Mouse (Mus musculus) heart, embryonic 12.5 days (tissue): ENCODE results near the gene Rnaseh2a. TPM values are rescaled to one million over a fixed set of nuclear protein-coding genes. Genes with fewer than 3 reads are reported as not detected.

Experiments used
- ATAC-seq: fragments of 200-750 bp; cut with Nextera tagmentation; 2 replicates; pipeline ENCODE4 v1.8.0; 2017; ENCODE audit warnings: moderate TSS enrichment, moderate library complexity; ENCODE audit not compliant: insufficient number of reproducible peaks, low FRiP score
- H3K27ac ChIP-seq: fragments of 300-500 bp; sonication (generic); 2 replicates; pipeline ENCODE4 v1.5.1; 2016; ENCODE audit warnings: mild to moderate bottlenecking, moderate library complexity; ENCODE audit not compliant: poor library complexity, severe bottlenecking
- H3K27me3 ChIP-seq: fragments of 300-500 bp; sonication (generic); replicated peaks from 2 replicates; pipeline ENCODE4 v1.6.1; 2016; ENCODE audit warnings: mild to moderate bottlenecking, moderate library complexity
- H3K36me3 ChIP-seq: fragments of 300-500 bp; sonication (generic); 2 replicates; pipeline ENCODE4 v1.6.1; 2016; ENCODE audit warnings: mild to moderate bottlenecking, moderate library complexity
- H3K4me1 ChIP-seq: fragments of 300-500 bp; sonication (generic); replicated peaks from 2 replicates; pipeline ENCODE4 v1.6.1; 2016; ENCODE audit warnings: mild to moderate bottlenecking
- H3K4me2 ChIP-seq: fragments of 300-500 bp; sonication (generic); 2 replicates; pipeline ENCODE4 v1.6.1; 2016; ENCODE audit warnings: mild to moderate bottlenecking, moderate library complexity
- H3K4me3 ChIP-seq: fragments of 300-500 bp; sonication (generic); 2 replicates; pipeline ENCODE4 v1.5.1; 2016; ENCODE audit warnings: mild to moderate bottlenecking
- H3K9ac ChIP-seq: fragments of 300-500 bp; sonication (generic); 2 replicates; pipeline ENCODE4 v1.6.1; 2016; ENCODE audit warnings: mild to moderate bottlenecking, moderate library complexity
- H3K9me3 ChIP-seq: fragments of 300-500 bp; sonication (generic); replicated peaks from 2 replicates; pipeline ENCODE4 v1.6.1; 2016; ENCODE audit warnings: mild to moderate bottlenecking, moderate library complexity
- WGBS: fragments of 180-500 bp; shearing (Covaris S2); methylation state at CpG from one replicate; pipeline ENCODE4 v1.1.7; 2016; 5-methylcytosine and 5-hydroxymethylcytosine counted together
- polyA plus RNA-seq: library from polyadenylated mRNA; unstranded; fragments of >200 nt; fragmentation: Nextera tagmentation; extraction: Ambion mirVana; gene quantifications from 2 replicates; pipeline ENCODE4 v1.2.1, GENCODE M21; 2016

Rnaseh2a gene
- polyA plus RNA-seq, 1 experiment from 2014 or later, result 77.1 TPM

DNA sequence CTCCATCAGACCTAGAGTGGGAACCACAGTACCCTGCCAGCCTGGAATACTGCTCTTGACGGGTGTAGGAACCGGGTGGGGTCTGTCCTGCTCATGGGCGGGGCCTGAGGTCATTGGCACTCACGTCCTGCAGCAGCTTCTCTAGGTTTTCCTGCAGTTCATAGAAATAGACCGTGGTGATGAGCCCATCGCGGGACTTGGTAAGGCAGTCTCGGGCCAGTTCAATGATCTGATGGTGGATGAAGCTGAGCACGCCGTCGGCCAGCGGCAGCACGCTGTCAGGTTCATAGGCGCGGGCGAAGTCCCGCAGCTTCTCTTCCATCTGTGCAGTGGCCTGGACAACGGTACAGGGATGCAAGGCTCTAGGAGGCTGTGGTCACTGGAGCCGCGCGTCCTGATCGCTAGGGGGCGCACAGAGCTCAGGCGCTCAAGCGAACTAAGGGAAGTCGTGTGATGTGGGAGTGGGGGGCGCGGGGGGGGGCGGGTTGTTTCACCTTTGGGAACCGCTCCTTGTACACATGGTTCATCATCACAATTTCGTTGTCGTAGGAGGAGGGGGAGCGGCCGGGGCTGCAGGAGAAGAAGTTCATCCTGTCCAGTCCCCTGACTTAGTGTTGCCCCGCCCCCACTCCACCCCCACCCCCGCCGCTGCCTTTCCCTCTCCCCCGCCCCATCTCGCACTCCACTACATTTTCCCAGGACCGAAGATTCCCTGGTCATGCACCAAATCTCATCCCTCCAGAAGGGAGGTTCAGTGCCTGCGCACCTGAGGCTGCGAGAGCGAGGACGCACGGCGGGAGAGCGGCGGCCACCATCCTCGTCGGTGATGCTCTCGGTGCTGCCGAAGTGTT lies 40.9 kb downstream of the Rnaseh2a start:
- Histone ChIP-seq H3K4me1 (0 out of 2 replicates have a peak, but pooled peaks cover 9% of the 10 kb centered on the region), H3K9me3 (no peaks in the 10 kb centered on the region), H3K36me3 (no peaks in the 10 kb centered on the region), H3K4me2 (peak overlapping the region; percentile 69), H3K4me3 (peak overlapping the region; percentile 42), H3K9ac (peak overlapping the region; percentile 21; the same call in 1 of the 2 replicates), H3K27ac (no peak overlapping the region), H3K27me3 (peaks cover 86% of the 10 kb centered on the region)
- ATAC-seq, result peak; percentile 64; the same call in 1 of the 2 replicates
- WGBS, result 4% methylated on average over 51 of the region's 52 CpGs

- H3K36me3 ChIP-seq, result no peaks in the 10 kb centered on the region
- H3K4me3 ChIP-seq, result no peak overlapping the region
- H3K9ac ChIP-seq, result no peak overlapping the region
- H3K27ac ChIP-seq, result no peak overlapping the region
- no peak overlapping the region for H3K4me2 ChIP-seq
- H3K9me3 ChIP-seq, result no peaks in the 10 kb centered on the region
- no peak for ATAC-seq
- WGBS, result 68% methylated on average over 1 of the region's 1 CpGs
- peaks cover 84% of the 10 kb centered on the region for H3K27me3 ChIP-seq
- 0 out of 2 replicates have a peak, but pooled peaks cover 9% of the 10 kb centered on the region for H3K4me1 ChIP-seq
Measured at GRCm38 (mm10) chr8:84927513-84927912, 42.1 kb downstream of the Rnaseh2a start.

GRCm38 (mm10) chr8:84925557-84925956 lies 44.0 kb downstream of the Rnaseh2a start:
- Histone ChIP-seq H3K9me3 (no peaks in the 10 kb centered on the region), H3K27ac (no peak overlapping the region), H3K27me3 (peaks cover 76% of the 10 kb centered on the region), H3K36me3 (no peaks in the 10 kb centered on the region), H3K4me2 (no peak overlapping the region), H3K9ac (no peak overlapping the region), H3K4me1 (peaks cover 13% of the 10 kb centered on the region; the same call in 1 of the 2 replicates), H3K4me3 (no peak overlapping the region)
- ATAC-seq, result no peak
- WGBS, result 59% methylated on average over 7 of the region's 7 CpGs

- ATAC-seq, result no peak
Measured at GRCm38 (mm10) chr8:84921596-84921995, 48.0 kb downstream of the Rnaseh2a start.

GRCm38 (mm10) chr8:84918646-84919045 lies 50.9 kb downstream of the Rnaseh2a start:
- no peak overlapping the region for H3K4me2 ChIP-seq
- H3K27ac ChIP-seq, result no peak overlapping the region
- H3K4me1 ChIP-seq, result peaks cover 5% of the 10 kb centered on the region; the same call in 1 of the 2 replicates
- 0 out of 2 replicates have a peak, but pooled peaks cover 4% of the 10 kb centered on the region for H3K9me3 ChIP-seq
- H3K27me3 ChIP-seq, result peaks cover 82% of the 10 kb centered on the region
- H3K36me3 ChIP-seq, result no peaks in the 10 kb centered on the region
- H3K9ac ChIP-seq, result no peak overlapping the region
- WGBS, result 89% methylated on average over 15 of the region's 15 CpGs
- no peak for ATAC-seq
- H3K4me3 ChIP-seq, result no peak overlapping the region

More at GRCm38 (mm10) chr8:84921596-84921995, 48.0 kb downstream of the Rnaseh2a start:
- Histone ChIP-seq H3K9me3 (no peaks in the 10 kb centered on the region), H3K4me3 (no peak overlapping the region), H3K4me1 (peaks cover 5% of the 10 kb centered on the region; the same call in 1 of the 2 replicates), H3K27ac (no peak overlapping the region), H3K4me2 (no peak overlapping the region), H3K27me3 (peaks cover 80% of the 10 kb centered on the region), H3K36me3 (no peaks in the 10 kb centered on the region), H3K9ac (no peak overlapping the region)
- 52% methylated on average over 2 of the region's 2 CpGs for WGBS

DNA sequence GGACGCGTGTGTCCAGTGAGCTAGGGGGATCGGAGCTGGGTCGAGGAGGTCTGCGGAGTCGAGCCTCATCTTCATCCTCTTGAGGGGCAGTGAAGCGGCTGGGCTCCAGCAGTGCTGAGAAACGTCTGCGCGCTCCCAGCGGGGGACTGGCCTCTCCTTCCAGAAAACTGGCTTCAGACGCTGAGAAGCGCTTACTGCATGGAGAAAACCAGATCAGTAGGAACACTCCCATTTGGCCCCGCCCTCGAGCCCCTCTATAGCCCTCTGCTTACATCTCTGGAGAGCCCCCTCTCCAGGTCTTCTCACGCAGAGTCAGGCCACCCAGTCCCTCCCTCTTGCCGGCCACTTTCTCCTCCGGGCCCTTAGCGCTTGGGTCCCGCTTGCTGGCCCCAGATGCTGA lies 51.8 kb downstream of the Rnaseh2a start:
- Histone ChIP-seq H3K27ac (no peak overlapping the region), H3K9me3 (0 out of 2 replicates have a peak, but pooled peaks cover 4% of the 10 kb centered on the region), H3K4me2 (no peak overlapping the region), H3K4me1 (peaks cover 11% of the 10 kb centered on the region), H3K36me3 (no peaks in the 10 kb centered on the region), H3K27me3 (peaks cover 87% of the 10 kb centered on the region), H3K9ac (no peak overlapping the region), H3K4me3 (no peak overlapping the region)
- ATAC-seq, result no peak
- 24% methylated on average over 20 of the region's 20 CpGs for WGBS

GRCm38 (mm10) chr8:84915269-84915668 lies 54.3 kb downstream of the Rnaseh2a start:
- Histone ChIP-seq H3K27me3 (peaks cover 99% of the 10 kb centered on the region), H3K9ac (no peak overlapping the region), H3K36me3 (no peaks in the 10 kb centered on the region), H3K9me3 (0 out of 2 replicates have a peak, but pooled peaks cover 4% of the 10 kb centered on the region), H3K4me2 (no peak overlapping the region), H3K27ac (no peak overlapping the region), H3K4me3 (no peak overlapping the region), H3K4me1 (peaks cover 12% of the 10 kb centered on the region)
- no peak for ATAC-seq
- WGBS, result 89% methylated on average over 8 of the region's 8 CpGs

DNA sequence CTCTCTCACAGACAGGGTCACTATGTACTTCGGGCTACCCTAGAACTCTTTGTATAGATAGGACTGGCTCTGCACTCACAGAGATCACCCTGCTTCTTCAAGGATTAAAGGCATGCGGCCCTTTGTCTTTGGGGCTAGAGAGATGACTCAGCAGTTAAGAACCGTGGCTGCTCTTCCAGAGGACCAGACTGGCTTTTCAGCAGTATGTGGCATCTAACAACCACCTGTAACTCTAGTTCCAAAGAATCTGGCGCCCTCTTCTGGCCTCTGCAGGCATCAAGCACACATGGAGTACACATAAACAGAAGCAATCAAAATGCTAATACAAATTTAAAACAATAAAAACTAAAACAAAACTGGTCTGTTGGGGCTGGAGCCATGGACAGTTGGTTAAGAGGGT lies 55.6 kb downstream of the Rnaseh2a start:
- peaks cover 99% of the 10 kb centered on the region for H3K27me3 ChIP-seq
- H3K4me1 ChIP-seq, result peaks cover 15% of the 10 kb centered on the region
- H3K36me3 ChIP-seq, result no peaks in the 10 kb centered on the region
- peak overlapping the region; percentile 49 for H3K4me3 ChIP-seq
- ATAC-seq, result no peak
- 0 out of 2 replicates have a peak, but pooled peaks cover 4% of the 10 kb centered on the region for H3K9me3 ChIP-seq
- H3K9ac ChIP-seq, result no peak overlapping the region
- peak overlapping the region; percentile 82; the same call in 1 of the 2 replicates for H3K4me2 ChIP-seq
- no peak overlapping the region for H3K27ac ChIP-seq
- 33% methylated on average over 4 of the region's 4 CpGs for WGBS

- Histone ChIP-seq H3K36me3 (no peaks in the 10 kb centered on the region), H3K4me3 (peak overlapping the region; percentile 49), H3K27me3 (peaks cover 96% of the 10 kb centered on the region), H3K9me3 (0 out of 2 replicates have a peak, but pooled peaks cover 4% of the 10 kb centered on the region), H3K9ac (peak overlapping the region; percentile 58), H3K27ac (no peak overlapping the region), H3K4me1 (peaks cover 18% of the 10 kb centered on the region), H3K4me2 (peak overlapping the region; percentile 82)
- WGBS, result 16% methylated on average over 9 of the region's 9 CpGs
- ATAC-seq, result no peak
Measured at GRCm38 (mm10) chr8:84913502-84913900, 56.1 kb downstream of the Rnaseh2a start.

GRCm38 (mm10) chr8:84912895-84913501 lies 56.6 kb downstream of the Rnaseh2a start:
- WGBS, result under 1% methylated on average over 55 of the region's 55 CpGs

GRCm38 (mm10) chr8:84912391-84912790 lies 57.2 kb downstream of the Rnaseh2a start:
- Histone ChIP-seq H3K9me3 (0 out of 2 replicates have a peak, but pooled peaks cover 4% of the 10 kb centered on the region), H3K27me3 (peaks cover 85% of the 10 kb centered on the region), H3K4me2 (peak overlapping the region; percentile 82), H3K36me3 (no peaks in the 10 kb centered on the region), H3K4me3 (peak overlapping the region; percentile 49), H3K9ac (peak overlapping the region; percentile 58; the same call in 1 of the 2 replicates), H3K4me1 (peaks cover 18% of the 10 kb centered on the region), H3K27ac (no peak overlapping the region)
- WGBS, result 18% methylated on average over 27 of the region's 27 CpGs
- ATAC-seq, result no peak

More at GRCm38 (mm10) chr8:84912895-84913501, 56.6 kb downstream of the Rnaseh2a start:
- peak overlapping the region; percentile 82 for H3K4me2 ChIP-seq
- no peak overlapping the region for H3K27ac ChIP-seq
- peaks cover 91% of the 10 kb centered on the region for H3K27me3 ChIP-seq
- peak; percentile 77 for ATAC-seq
- H3K4me3 ChIP-seq, result peak overlapping the region; percentile 49
- peaks cover 18% of the 10 kb centered on the region for H3K4me1 ChIP-seq
- H3K9me3 ChIP-seq, result 0 out of 2 replicates have a peak, but pooled peaks cover 4% of the 10 kb centered on the region
- no peaks in the 10 kb centered on the region for H3K36me3 ChIP-seq
- H3K9ac ChIP-seq, result peak overlapping the region; percentile 58
